Mouse (Mus musculus) megakaryocyte, embryonic 14.5 days (primary cell): ENCODE results near the gene Glis1.

Experiments
- FLI1 ChIP-seq: IDR thresholded peaks from 2 replicates; pipeline ENCODE4 v1.6.1; 2012; ENCODE audit warnings: low read length, inconsistent platforms, mixed read lengths
- GATA1 ChIP-seq: IDR thresholded peaks from 3 replicates; pipeline ENCODE4 v1.6.1; 2012; ENCODE audit warnings: mixed read lengths, low read length, inconsistent platforms, borderline replicate concordance

GRCm38 (mm10) chr4:107660649-107661048 is 226.3 kb downstream of the Glis1 start:
- TF ChIP-seq GATA1 (no peak), FLI1 (no peak)
